Mouse (Mus musculus) megakaryocyte, embryonic 14.5 days (primary cell): ENCODE results near the gene Atg10. TPM values are rescaled to one million over a fixed set of nuclear protein-coding genes. Genes with fewer than 3 reads are reported as not detected.
A peak's percentile ranks its signal among the peaks of the same experiment; 100 is the strongest.
"Not testable (repeated sequence)": the region's sequence is repeated elsewhere in the genome, so short reads cannot be mapped to it uniquely, and the experiment has no call there.

Source experiments
- H3K27me3 ChIP-seq: replicated peaks from 2 replicates; pipeline ENCODE3; 2012; ENCODE audit warnings: inconsistent platforms
- H3K36me3 ChIP-seq: replicated peaks from 2 replicates; pipeline ENCODE3; 2012; ENCODE audit warnings: low read length, inconsistent platforms, mixed read lengths
- H3K4me1 ChIP-seq: 2 replicates; pipeline ENCODE4 v1.6.1; 2012; ENCODE audit warnings: inconsistent platforms
- H3K4me3 ChIP-seq: replicated peaks from 2 replicates; pipeline ENCODE3; 2012; ENCODE audit warnings: moderate library complexity, mild to moderate bottlenecking, inconsistent platforms
- H3K9me3 ChIP-seq: 2 replicates; pipeline ENCODE4 v1.6.1; 2012; ENCODE audit warnings: inconsistent platforms
- FLI1 ChIP-seq: IDR thresholded peaks from 2 replicates; pipeline ENCODE4 v1.6.1; 2012; ENCODE audit warnings: low read length, inconsistent platforms, mixed read lengths
- GATA1 ChIP-seq: IDR thresholded peaks from 3 replicates; pipeline ENCODE4 v1.6.1; 2012; ENCODE audit warnings: mixed read lengths, low read length, inconsistent platforms, borderline replicate concordance
- polyA plus RNA-seq: library from polyadenylated mRNA; stranded (reverse); fragments of >175 nt; gene quantifications from 2 replicates; pipeline ENCODE4 v1.2.3, GENCODE M21; 2012; ENCODE audit warnings: low replicate concordance; ENCODE audit not compliant: insufficient read depth

Atg10 gene
- polyA plus RNA-seq, 1 experiment, result 0.46 TPM

DNA sequence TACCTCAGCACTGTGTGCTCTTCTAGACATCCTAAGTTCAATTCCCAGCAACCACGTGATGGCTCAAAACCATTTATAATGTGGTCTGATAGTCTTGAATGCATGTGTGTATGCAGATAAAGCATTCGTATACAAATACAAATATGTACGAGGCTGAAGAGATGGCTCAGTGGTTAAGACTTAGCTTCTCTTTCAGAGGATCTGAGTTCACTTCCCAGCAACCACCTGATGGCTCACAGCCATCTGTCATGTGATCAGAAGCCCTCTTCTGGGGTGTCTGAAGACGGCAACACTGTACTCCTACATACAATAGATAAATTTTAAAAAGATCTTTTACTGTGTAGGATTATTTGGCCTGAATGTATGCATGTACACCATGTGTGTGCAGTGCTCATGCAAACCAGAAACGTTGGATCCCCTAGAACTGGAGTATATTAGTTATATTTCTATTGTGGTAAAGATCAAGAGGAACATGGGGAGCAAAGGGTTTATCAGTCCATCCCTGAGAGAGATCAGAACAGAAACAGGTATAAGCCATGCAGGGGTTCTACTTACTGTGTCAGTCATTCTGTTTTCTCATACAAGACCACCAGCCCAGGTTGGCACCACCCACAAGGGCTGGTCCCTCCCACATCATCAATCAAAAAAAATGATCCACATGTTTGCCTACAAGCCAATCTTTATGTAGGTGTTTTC is 296.7 kb downstream of the Atg10 start:
- Histone ChIP-seq H3K4me1 (peaks cover 8% of the 10 kb centered on the region; the same call in 1 of the 2 replicates), H3K27me3 (no peaks in the 10 kb centered on the region), H3K4me3 (no peak overlapping the region), H3K36me3 (peaks cover 34% of the 10 kb centered on the region), H3K9me3 (no peaks in the 10 kb centered on the region)
- TF ChIP-seq FLI1 (no peak), GATA1 (no peak)

- Histone ChIP-seq H3K36me3 (peaks cover 34% of the 10 kb centered on the region), H3K4me3 (no peak overlapping the region), H3K9me3 (no peaks in the 10 kb centered on the region), H3K27me3 (no peaks in the 10 kb centered on the region), H3K4me1 (peaks cover 8% of the 10 kb centered on the region; the same call in 1 of the 2 replicates)
- no peak for TF ChIP-seq GATA1
- no peak for TF ChIP-seq FLI1
Observed at GRCm38 (mm10) chr13:90926125-90926765, 297.5 kb downstream of the Atg10 start.

GRCm38 (mm10) chr13:90925191-90925590 is 298.6 kb downstream of the Atg10 start:
- H3K36me3 ChIP-seq, result peaks cover 34% of the 10 kb centered on the region
- no peak overlapping the region for H3K4me3 ChIP-seq
- peaks cover 8% of the 10 kb centered on the region; the same call in 1 of the 2 replicates for H3K4me1 ChIP-seq
- H3K9me3 ChIP-seq, result no peaks in the 10 kb centered on the region
- no peaks in the 10 kb centered on the region for H3K27me3 ChIP-seq
- TF ChIP-seq GATA1 (no peak), FLI1 (no peak)

DNA sequence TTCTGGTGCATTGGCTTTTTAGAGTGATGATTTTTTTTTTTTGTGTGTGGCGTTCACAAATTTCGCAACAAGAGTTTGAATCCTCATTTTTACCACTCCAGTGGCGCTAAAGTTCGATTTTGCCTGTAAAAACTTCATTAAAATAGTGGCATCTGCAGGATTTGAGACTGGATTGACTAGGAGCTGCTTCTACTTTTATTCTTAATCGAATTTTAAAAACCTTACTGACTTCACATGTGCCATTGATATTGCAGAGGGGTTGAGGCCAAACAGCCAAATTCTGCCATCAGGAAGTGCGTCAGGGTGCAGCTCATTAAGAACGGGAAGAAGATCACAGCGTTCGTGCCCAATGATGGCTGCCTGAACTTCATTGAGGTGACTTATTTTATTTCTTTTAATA is 299.7 kb downstream of the Atg10 start:
- Histone ChIP-seq H3K27me3 (no peaks in the 10 kb centered on the region), H3K9me3 (no peaks in the 10 kb centered on the region), H3K4me3 (peak overlapping the region; percentile 96), H3K4me1 (peaks cover 4% of the 10 kb centered on the region; the same call in 1 of the 2 replicates), H3K36me3 (peaks cover 34% of the 10 kb centered on the region)
- no peak for TF ChIP-seq FLI1
- no peak for TF ChIP-seq GATA1

- not testable (repeated sequence) for H3K4me1 ChIP-seq
Observed at GRCm38 (mm10) chr13:90923617-90924016, 300.2 kb downstream of the Atg10 start.

GRCm38 (mm10) chr13:90922751-90923612 is 300.8 kb downstream of the Atg10 start, which contains the start of gene Rps23:
Gene Rps23, plus strand, starts transcription at chr13:90922958.
- no peaks in the 10 kb centered on the region; the same call in 1 of the 2 replicates for H3K4me1 ChIP-seq
- H3K36me3 ChIP-seq, result peaks cover 31% of the 10 kb centered on the region
- TF ChIP-seq FLI1, result no peak
- no peak for TF ChIP-seq GATA1
- H3K27me3 ChIP-seq, result no peaks in the 10 kb centered on the region
- no peaks in the 10 kb centered on the region for H3K9me3 ChIP-seq
- peak within 1 kb of the TSS; percentile 96 for H3K4me3 ChIP-seq

More at GRCm38 (mm10) chr13:90923617-90924016, 300.2 kb downstream of the Atg10 start:
- Histone ChIP-seq H3K36me3 (peaks cover 32% of the 10 kb centered on the region), H3K4me3 (peak overlapping the region; percentile 96)
- not testable (repeated sequence) for H3K27me3 ChIP-seq, H3K9me3 ChIP-seq

DNA sequence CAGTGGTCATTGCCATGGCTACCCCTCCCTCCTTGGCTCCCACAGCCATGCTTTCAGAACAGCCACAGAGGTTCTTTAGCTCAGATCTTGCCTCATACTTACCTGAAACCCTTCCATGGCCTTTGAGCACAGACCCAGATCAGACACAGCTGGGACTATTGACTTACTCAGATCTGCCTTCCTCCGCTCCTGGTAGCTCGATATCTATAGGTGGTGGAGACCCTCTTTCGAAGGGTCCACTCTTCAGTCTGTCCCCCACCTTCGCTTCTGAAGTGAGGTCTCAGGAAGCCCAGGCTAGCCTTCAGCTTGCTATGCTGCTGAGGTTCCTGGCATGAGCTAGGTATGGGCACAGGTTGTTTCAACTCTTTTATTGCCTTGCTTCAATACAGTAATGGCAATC is 309.0 kb downstream of the Atg10 start:
- Histone ChIP-seq H3K9me3 (no peaks in the 10 kb centered on the region), H3K4me1 (no peaks in the 10 kb centered on the region), H3K36me3 (no peaks in the 10 kb centered on the region), H3K4me3 (no peak overlapping the region), H3K27me3 (no peaks in the 10 kb centered on the region)
- TF ChIP-seq FLI1, result no peak
- TF ChIP-seq GATA1, result no peak

- no peaks in the 10 kb centered on the region for H3K9me3 ChIP-seq
- no peaks in the 10 kb centered on the region for H3K4me1 ChIP-seq
- no peaks in the 10 kb centered on the region for H3K27me3 ChIP-seq
- no peak overlapping the region for H3K4me3 ChIP-seq
- H3K36me3 ChIP-seq, result no peaks in the 10 kb centered on the region
- TF ChIP-seq FLI1 (no peak), GATA1 (no peak)
Observed at GRCm38 (mm10) chr13:90913675-90914192, 310.0 kb downstream of the Atg10 start.

DNA sequence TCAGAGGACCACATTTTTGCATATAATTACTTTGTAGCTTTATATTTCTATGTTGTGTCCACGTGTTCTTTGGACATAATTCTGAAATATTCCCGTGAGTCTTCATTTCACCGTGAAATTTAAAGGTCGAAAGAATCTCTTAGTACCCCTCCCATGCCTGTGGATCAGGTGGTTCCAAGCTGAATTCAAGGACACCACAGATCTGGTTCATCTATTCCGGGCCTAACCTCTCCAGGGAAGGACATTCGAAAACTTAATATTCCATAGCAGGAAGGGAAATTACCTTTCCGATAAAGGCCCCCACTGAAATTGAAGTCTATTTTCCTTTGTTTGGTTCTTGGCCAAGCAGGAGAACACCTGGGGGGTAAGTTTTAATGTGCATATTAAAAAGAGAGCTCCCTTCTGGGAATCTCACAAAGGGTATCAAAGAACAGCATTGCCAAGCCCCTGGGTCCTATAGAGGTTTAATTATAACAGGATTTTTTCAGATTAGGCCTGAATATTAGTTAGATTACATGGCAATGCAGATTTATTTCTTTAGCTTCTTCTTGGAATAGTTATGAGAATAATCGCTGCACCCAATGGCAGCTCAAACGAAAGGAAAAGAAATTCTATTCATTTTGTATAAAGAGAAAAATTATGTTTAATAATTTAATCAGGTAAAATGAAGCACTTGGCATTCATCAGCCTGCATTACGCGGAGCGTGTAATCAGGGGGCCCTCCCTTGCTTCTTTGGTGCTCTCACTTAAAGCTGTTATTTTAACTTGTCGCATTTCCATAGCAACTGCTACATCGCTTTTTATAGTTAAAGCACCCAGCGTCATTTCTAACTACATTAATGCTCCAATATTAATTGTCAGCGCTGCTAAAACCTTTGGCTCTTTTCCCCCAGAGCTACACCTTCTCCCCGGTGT is 310.8 kb downstream of the Atg10 start:
- Histone ChIP-seq H3K4me3 (no peak overlapping the region), H3K4me1 (no peaks in the 10 kb centered on the region), H3K36me3 (no peaks in the 10 kb centered on the region), H3K9me3 (no peaks in the 10 kb centered on the region), H3K27me3 (no peaks in the 10 kb centered on the region)
- TF ChIP-seq GATA1 (no peak), FLI1 (no peak)
